Mouse (Mus musculus): Measurements from ENCODE around the gene Cetn3. TPM values are rescaled to one million over a fixed set of nuclear protein-coding genes. Genes with fewer than 3 reads are reported as not detected.

The Cetn3 gene
- polyA plus RNA-seq, 1 experiment from 2014 or later, result 199 TPM

DNA sequence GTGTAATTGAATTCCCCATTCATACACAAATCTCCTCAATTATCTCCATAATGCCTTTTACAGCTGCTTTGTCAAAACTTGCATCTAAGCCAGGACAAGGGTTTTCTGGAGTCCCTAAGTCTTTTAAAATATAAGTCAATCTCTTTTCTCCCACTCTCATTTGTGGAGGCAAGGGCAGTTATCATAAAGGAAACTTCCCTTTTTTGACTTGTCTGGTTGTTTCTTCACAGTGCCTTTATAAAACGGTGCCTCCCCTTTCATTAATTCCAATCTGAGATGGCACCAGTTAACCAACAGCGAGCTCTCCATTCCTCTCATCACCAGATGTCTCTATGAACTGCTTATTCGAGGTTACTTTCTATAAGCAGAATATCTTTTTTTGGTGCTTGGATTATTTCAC, 6.7 kb upstream of the Cetn3 start:
- no peaks in the 10 kb centered on the region for H3K27me3 ChIP-seq
- H3K4me3 ChIP-seq, result no peak overlapping the region
- H3K36me3 ChIP-seq, result no peaks in the 10 kb centered on the region
- no peak overlapping the region for H3K4me2 ChIP-seq
- no peak overlapping the region for H3K27ac ChIP-seq
- WGBS, result 82% methylated on average over 3 of the region's 3 CpGs
- H3K4me1 ChIP-seq, result no peaks in the 10 kb centered on the region
- no peak for ATAC-seq (ENCODE audit: insufficient number of reproducible peaks, low FRiP score, low TSS enrichment, low read depth)
- no peaks in the 10 kb centered on the region for H3K9me3 ChIP-seq
- no peak overlapping the region for H3K9ac ChIP-seq

DNA sequence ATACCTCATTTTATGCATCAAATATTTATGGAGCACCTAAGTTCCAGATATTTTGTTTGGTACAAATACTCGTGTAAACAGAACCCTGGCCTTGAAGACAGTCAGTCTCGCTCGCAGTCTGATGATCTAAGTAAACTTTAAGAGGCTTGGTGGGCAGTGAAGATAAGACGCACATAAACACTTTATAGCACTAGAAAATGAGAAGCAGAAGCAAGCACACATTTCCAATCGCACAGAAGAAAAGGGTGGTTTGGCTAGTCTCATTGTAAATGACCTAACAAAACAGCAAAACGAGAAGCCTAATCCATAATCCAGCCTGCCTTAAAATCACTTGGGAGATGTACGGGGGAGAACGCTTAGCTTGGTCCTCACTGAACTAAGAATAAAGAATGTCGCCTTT, 402 bp upstream of the Cetn3 start:
- Histone ChIP-seq H3K9ac (peak overlapping the region; percentile 18), H3K27ac (peak overlapping the region; percentile 100), H3K4me1 (peaks cover 12% of the 10 kb centered on the region), H3K27me3 (no peaks in the 10 kb centered on the region), H3K4me3 (peak overlapping the region; percentile 74), H3K4me2 (peak overlapping the region; percentile 67), H3K9me3 (no peaks in the 10 kb centered on the region), H3K36me3 (no peaks in the 10 kb centered on the region)
- 24% methylated on average over 9 of the region's 9 CpGs for WGBS
- ATAC-seq (ENCODE audit: insufficient number of reproducible peaks, low FRiP score, low TSS enrichment, low read depth), result no peak

DNA sequence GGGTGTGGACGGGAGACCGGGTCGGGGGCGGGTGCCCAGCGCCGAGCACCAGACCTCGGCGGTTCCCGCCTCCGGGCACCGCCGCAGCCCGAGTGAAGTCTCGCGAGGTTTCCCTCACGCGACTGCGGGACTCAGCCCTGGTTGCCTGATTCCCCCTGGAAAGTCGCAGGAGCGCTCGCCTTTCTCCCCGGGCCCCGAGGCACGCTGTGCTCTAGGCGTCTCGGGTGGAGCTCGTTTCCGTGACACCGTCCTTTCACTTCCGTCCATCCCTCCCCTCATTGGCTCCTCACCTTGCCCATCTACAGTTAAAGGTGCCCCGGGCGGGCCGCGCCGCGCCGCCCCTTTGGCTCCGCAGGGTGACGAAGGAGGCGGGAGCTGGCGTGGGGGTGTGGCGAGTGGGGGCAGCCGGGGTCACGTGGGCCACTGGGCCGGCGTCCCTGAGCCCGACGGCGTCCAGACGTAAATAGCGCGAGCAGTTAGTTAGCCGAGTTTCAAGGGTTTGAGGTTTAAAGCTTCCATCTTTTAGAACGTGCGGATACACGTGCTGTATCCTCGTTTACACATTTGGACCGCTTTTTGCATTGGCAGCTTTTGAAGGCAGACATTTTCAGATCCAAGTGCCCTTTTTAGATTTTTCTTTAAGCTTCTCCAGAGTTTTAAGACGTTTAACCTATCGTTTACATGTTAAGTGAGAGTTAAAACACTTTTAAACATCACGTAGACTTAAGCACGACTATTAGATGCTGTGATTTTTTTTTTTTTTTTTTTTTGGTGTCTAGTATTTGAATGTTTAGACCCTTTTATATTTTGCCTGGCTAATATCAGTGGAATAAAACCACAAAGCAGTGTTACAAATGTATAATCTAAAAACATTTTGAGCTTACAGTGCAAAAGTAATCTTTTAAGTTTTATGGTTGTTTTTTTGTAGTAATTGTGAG, 797 bp downstream of the Cetn3 start:
- Histone ChIP-seq H3K4me1 (peaks cover 12% of the 10 kb centered on the region), H3K9me3 (no peaks in the 10 kb centered on the region), H3K27me3 (no peaks in the 10 kb centered on the region), H3K36me3 (peaks cover 7% of the 10 kb centered on the region; the same call in 1 of the 2 replicates), H3K27ac (peak overlapping the region; percentile 100), H3K9ac (peak overlapping the region; percentile 77), H3K4me3 (peak overlapping the region; percentile 74), H3K4me2 (peak overlapping the region; percentile 67)
- 1% methylated on average over 62 of the region's 62 CpGs for WGBS
- peak; percentile 97 for ATAC-seq (ENCODE audit: insufficient number of reproducible peaks, low FRiP score, low TSS enrichment, low read depth)

DNA sequence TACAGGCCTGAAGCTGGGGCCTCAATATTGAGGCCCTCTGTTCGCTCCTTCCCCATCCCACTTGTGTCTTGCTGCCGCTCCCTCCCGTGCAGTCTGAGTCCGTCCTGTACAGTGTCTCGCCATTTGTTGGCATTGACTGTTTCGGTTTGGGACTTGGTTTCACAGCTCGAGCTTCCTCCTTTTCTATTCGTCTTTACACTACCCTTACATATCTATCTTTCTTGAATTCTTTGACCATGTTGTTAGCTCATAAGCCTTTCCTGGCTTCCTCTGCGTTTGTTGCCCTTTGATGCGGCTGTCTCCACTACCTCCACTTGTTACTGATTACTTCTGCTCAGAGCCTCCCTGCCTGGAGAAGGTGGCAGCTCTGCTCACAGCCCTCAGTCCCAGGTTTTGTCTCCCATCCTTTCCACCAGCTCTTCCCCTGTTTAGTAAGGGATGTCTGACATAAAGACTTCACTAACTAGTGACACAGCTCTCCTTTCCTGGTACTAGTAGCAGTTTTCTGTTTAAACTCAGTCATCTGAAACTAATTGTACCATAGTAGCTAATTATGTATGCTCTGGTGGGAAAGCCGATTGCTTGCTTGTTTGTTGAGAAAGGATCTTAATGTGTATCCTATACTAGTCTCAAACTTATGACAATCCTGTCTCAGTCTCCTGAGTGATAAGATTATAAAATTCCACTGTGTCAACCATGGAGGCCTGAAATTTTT, 3.0 kb downstream of the Cetn3 start:
- Histone ChIP-seq H3K4me2 (no peak overlapping the region), H3K9me3 (no peaks in the 10 kb centered on the region), H3K4me1 (peaks cover 12% of the 10 kb centered on the region), H3K9ac (no peak overlapping the region), H3K36me3 (peaks cover 16% of the 10 kb centered on the region), H3K4me3 (no peak overlapping the region), H3K27me3 (no peaks in the 10 kb centered on the region), H3K27ac (no peak overlapping the region)
- ATAC-seq (ENCODE audit: insufficient number of reproducible peaks, low FRiP score, low TSS enrichment, low read depth), result no peak
- 75% methylated on average over 11 of the region's 11 CpGs for WGBS

DNA sequence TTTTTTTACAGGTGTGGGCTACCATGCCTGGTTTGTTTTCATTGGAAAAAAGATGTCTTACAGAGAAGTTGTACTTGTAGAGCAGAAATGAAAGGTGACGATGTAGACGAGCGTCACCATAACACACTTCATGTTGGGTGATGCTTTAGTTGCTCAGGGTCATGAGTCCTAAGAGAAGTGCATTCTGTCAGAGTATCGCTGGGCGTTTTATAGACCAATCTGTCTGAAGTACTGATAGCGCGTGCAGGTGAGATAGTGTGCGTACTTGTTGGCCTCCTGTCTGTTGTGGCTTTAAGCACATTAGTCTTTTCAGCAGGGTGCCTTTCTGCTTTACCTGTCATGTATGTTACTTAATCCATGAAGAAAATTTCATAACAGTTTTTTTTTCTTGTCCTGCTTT, 7.3 kb downstream of the Cetn3 start:
- no peaks in the 10 kb centered on the region for H3K27me3 ChIP-seq
- no peak overlapping the region for H3K9ac ChIP-seq
- ATAC-seq (ENCODE audit: insufficient number of reproducible peaks, low FRiP score, low TSS enrichment, low read depth), result no peak
- no peak overlapping the region for H3K4me3 ChIP-seq
- H3K4me2 ChIP-seq, result no peak overlapping the region
- 96% methylated on average over 8 of the region's 8 CpGs for WGBS
- no peaks in the 10 kb centered on the region for H3K4me1 ChIP-seq
- H3K36me3 ChIP-seq, result peaks cover 21% of the 10 kb centered on the region
- H3K27ac ChIP-seq, result no peak overlapping the region
- no peaks in the 10 kb centered on the region for H3K9me3 ChIP-seq

DNA sequence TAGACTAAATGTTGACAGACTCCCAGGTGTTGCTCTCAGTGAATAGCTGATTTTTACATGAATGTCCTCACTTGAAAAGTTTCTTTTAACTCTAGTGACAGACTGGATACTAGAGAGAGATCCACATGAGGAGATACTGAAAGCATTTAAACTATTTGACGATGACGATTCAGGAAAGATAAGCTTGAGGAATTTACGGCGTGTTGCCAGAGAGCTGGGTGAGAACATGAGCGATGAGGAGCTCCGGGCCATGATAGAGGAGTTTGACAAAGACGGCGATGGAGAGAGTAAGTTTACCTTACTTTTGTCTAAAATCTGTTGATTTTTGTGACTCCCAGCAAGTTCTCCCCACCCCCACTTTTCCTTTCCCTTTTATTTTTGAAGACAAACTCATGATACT, 9.0 kb downstream of the Cetn3 start:
- no peak overlapping the region for H3K9ac ChIP-seq
- no peaks in the 10 kb centered on the region for H3K9me3 ChIP-seq
- WGBS, result 63% methylated on average over 8 of the region's 8 CpGs
- H3K4me1 ChIP-seq, result no peaks in the 10 kb centered on the region
- no peak overlapping the region for H3K4me3 ChIP-seq
- no peak for ATAC-seq (ENCODE audit: insufficient number of reproducible peaks, low FRiP score, low TSS enrichment, low read depth)
- H3K36me3 ChIP-seq, result peaks cover 21% of the 10 kb centered on the region
- no peak overlapping the region for H3K27ac ChIP-seq
- no peak overlapping the region for H3K4me2 ChIP-seq
- H3K27me3 ChIP-seq, result no peaks in the 10 kb centered on the region

DNA sequence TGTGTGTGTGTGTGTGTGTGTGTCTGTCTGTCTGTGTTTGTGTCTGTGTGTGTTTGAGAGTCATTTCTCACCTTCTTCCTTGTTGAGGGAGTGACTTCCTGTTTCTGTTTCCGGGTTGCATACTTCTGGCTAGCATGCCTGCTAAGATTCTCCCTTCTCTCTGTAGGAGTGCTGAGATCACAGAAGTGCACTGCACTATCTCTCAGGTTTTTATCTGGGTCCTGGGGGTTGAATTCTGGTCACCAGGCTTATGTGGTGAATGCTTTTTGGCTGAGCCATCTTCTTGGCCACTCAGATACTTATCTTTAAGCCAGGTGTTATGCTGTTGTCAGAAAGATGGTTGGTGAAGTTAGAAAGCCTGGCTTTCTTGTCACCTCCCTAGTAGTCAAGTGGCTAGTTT, 11.0 kb downstream of the Cetn3 start:
- WGBS, result 41% methylated on average over 1 of the region's 1 CpGs
- Histone ChIP-seq H3K9me3 (no peaks in the 10 kb centered on the region), H3K27ac (no peak overlapping the region), H3K4me1 (no peaks in the 10 kb centered on the region), H3K36me3 (peaks cover 14% of the 10 kb centered on the region), H3K9ac (no peak overlapping the region), H3K4me2 (no peak overlapping the region), H3K4me3 (no peak overlapping the region), H3K27me3 (no peaks in the 10 kb centered on the region)
- no peak for ATAC-seq (ENCODE audit: insufficient number of reproducible peaks, low FRiP score, low TSS enrichment, low read depth)

DNA sequence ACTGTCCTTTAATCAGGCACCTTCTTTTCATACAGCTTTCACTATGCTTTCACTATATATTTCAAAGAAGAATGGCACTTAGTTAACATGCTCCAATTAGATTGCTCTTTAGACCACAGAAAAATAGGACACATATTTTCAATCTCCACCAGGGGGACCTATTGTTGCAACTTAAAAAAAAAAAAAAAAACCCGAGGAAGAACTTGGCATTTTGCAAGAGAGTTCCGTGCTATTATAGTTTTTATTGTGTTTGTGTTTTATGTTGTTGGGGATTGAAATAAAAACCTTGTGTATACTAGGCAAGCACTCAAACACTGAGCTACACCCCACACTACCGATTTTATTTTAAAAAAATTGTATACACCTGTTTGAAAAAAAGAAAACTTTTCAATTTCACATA, 18.2 kb downstream of the Cetn3 start:
- no peak overlapping the region for H3K4me2 ChIP-seq
- H3K27ac ChIP-seq, result no peak overlapping the region
- no peak overlapping the region for H3K4me3 ChIP-seq
- no peaks in the 10 kb centered on the region for H3K9me3 ChIP-seq
- no peak for ATAC-seq (ENCODE audit: insufficient number of reproducible peaks, low FRiP score, low TSS enrichment, low read depth)
- WGBS, result 28% methylated on average over 3 of the region's 3 CpGs
- H3K36me3 ChIP-seq, result no peaks in the 10 kb centered on the region
- H3K27me3 ChIP-seq, result no peaks in the 10 kb centered on the region
- no peaks in the 10 kb centered on the region for H3K4me1 ChIP-seq
- no peak overlapping the region for H3K9ac ChIP-seq

DNA sequence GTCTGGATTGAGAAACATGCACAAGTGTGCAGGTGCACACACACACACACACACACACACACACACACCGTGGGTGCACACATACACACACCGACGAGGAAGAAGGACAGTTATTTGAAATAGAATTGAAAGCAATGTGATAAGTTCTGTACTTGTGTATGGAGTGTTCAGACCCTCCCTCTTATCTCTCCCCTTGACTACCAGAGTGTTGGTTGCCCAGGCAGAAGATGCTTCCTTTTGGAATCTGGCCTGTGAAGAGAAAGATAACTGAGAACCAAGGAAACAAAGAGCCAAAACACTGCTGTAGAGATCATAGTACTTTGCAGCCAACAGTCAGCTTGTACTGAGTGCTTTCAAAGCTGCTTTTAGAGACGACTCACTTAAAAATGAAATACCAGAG, 20.8 kb downstream of the Cetn3 start:
- Histone ChIP-seq H3K4me2 (no peak overlapping the region), H3K36me3 (no peaks in the 10 kb centered on the region), H3K27ac (no peak overlapping the region), H3K4me3 (no peak overlapping the region), H3K27me3 (no peaks in the 10 kb centered on the region), H3K9me3 (no peaks in the 10 kb centered on the region), H3K9ac (no peak overlapping the region), H3K4me1 (no peaks in the 10 kb centered on the region)
- WGBS, result 93% methylated on average over 4 of the region's 4 CpGs
- no peak for ATAC-seq (ENCODE audit: insufficient number of reproducible peaks, low FRiP score, low TSS enrichment, low read depth)

DNA sequence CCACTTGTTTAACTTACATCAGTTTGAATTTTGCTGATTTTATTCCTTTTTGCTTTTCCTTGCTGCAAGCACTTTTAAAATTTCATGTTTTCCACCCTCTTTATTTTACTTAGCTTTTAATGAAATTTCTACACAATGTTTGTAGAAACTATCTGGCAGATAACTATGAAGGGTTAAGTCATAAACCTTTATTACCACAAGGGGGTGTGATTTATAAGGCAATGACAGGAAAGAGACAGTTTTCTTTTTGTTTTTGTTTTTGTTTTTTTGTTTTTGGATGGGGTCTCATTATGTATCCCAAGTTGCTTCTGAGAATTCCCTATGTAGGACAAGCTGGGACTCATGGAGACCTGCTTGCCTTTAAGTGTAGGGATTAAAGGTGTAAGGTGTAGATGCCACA, 39.9 kb downstream of the Cetn3 start:
- no peak for ATAC-seq (ENCODE audit: insufficient number of reproducible peaks, low FRiP score, low TSS enrichment, low read depth)
- no peak overlapping the region for H3K9ac ChIP-seq

DNA sequence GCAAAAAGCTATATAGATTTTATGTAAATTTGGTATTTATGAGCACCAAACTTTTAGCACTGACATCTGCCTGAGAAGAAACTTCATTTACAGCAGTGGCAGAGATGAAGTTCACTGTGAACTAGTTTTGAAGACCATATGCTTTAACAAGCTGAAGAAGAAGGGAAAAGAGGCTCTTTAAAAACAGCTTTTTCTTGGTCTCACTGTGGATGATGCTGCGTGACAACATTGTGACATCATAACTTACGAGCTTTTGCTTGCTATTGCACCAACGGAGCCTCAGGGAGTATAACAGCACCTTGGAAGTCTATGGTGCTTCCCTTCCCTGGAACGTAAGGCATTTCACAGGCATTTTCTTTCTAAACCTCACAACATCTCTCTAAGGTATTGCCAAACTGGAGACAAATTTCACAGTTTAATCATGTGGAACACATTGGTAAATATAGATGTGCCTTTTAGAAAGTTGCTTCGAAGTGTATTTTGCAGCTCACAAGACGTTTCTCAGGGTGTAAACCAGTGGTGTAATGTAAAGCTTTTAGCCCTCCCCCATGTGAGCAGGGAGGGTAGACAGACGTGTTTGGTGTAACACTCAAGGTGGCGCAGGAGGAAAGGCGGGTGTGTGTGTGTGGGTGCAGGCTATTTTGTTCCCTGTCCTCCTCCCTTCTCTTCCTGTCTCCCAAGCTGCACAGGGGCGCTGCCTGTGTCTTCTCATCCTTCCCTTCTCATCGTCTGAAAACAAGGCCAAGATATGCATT, 41.9 kb downstream of the Cetn3 start:
- no peak for ATAC-seq (ENCODE audit: insufficient number of reproducible peaks, low FRiP score, low TSS enrichment, low read depth)
- Histone ChIP-seq H3K9ac (no peak overlapping the region), H3K27ac (no peak overlapping the region), H3K27me3 (no peaks in the 10 kb centered on the region), H3K4me1 (no peaks in the 10 kb centered on the region), H3K4me3 (no peak overlapping the region), H3K4me2 (no peak overlapping the region), H3K9me3 (no peaks in the 10 kb centered on the region), H3K36me3 (no peaks in the 10 kb centered on the region)
- WGBS, result 62% methylated on average over 11 of the region's 11 CpGs

More for the DNA sequence above, 39.9 kb downstream of the Cetn3 start:
- no peak overlapping the region for H3K4me2 ChIP-seq
- H3K4me1 ChIP-seq, result no peaks in the 10 kb centered on the region
- H3K36me3 ChIP-seq, result no peaks in the 10 kb centered on the region
- no peak overlapping the region for H3K4me3 ChIP-seq
- H3K27ac ChIP-seq, result no peak overlapping the region
- no peaks in the 10 kb centered on the region for H3K27me3 ChIP-seq
- H3K9me3 ChIP-seq, result no peaks in the 10 kb centered on the region

DNA sequence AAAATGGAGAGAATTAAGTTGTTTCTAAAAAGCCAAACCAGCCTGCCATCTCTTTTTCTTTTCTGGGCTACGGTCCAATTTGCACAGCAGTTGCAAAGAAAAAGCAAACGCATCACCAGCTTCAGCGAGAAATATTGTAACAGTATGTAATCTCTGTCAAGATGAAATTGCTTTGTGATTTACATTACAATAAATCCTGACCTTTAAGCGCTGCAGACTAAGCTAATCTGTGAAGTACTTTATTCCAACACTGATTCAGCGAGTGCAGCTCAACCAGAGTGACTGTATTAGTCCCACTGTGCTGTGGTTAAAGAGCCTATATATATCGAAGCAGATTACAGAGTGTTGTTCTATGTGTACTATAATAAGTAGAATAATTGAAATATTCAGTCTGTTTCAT, 45.6 kb downstream of the Cetn3 start:
- Histone ChIP-seq H3K27me3 (no peaks in the 10 kb centered on the region), H3K9ac (no peak overlapping the region), H3K4me3 (no peak overlapping the region), H3K36me3 (no peaks in the 10 kb centered on the region), H3K27ac (no peak overlapping the region), H3K4me2 (no peak overlapping the region), H3K4me1 (no peaks in the 10 kb centered on the region), H3K9me3 (no peaks in the 10 kb centered on the region)
- 50% methylated on average over 6 of the region's 6 CpGs for WGBS
- no peak for ATAC-seq (ENCODE audit: insufficient number of reproducible peaks, low FRiP score, low TSS enrichment, low read depth)
